Mouse (Mus musculus) MEL (cell line): ENCODE results near the gene Retreg1. TPM values are rescaled to one million over a fixed set of nuclear protein-coding genes. Genes with fewer than 3 reads are reported as not detected.

Source experiments
- DNase-seq: peaks from one replicate; pipeline ENCODE4 v3.0.0; 2011; ENCODE audit warnings: low read depth, low spot score
- H3K27ac ChIP-seq: 2 replicates; pipeline ENCODE4 v1.5.1; 2012; ENCODE audit warnings: low read depth, mild to moderate bottlenecking, control low read depth, low read length, moderate library complexity; ENCODE audit not compliant: control insufficient read depth
- H3K27me3 ChIP-seq, 2 experiments: fragments of 150-350 bp in 1 of 2; sonication (generic) in 1 of 2; 2 replicates each; pipeline ENCODE4 v1.6.1; 2012; ENCODE audit warnings: low read length in 2 of 2, mild to moderate bottlenecking in 2 of 2, improper control_type of control experiment in 1 of 2, moderate library complexity in 1 of 2; ENCODE audit not compliant: insufficient read depth in 2 of 2, control insufficient read depth in 1 of 2
- H3K36me3 ChIP-seq, 2 experiments: 2 replicates each; pipeline ENCODE4 v1.6.1; 2012 to 2014; ENCODE audit warnings: low read length in 2 of 2, improper control_type of control experiment in 1 of 2, inconsistent platforms in 1 of 2, mild to moderate bottlenecking in 1 of 2; ENCODE audit not compliant: insufficient read depth in 2 of 2, control insufficient read depth in 1 of 2
- H3K4me1 ChIP-seq, 2 experiments: fragments of 150-350 bp in 1 of 2; sonication (generic) in 1 of 2; 2 replicates each; pipeline ENCODE4 v1.6.1; 2012; ENCODE audit warnings: low read length in 2 of 2, improper control_type of control experiment in 1 of 2, mild to moderate bottlenecking in 1 of 2; ENCODE audit not compliant: insufficient read depth in 2 of 2, control insufficient read depth in 1 of 2
- H3K4me3 ChIP-seq, 2 experiments: fragments of 150-350 bp in 1 of 2; sonication (generic) in 1 of 2; 2 replicates each; pipeline ENCODE4 v1.5.1; 2012; ENCODE audit warnings: low read depth in 2 of 2, low read length in 2 of 2, mild to moderate bottlenecking in 2 of 2, moderate library complexity in 2 of 2, control low read depth in 1 of 2, improper control_type of control experiment in 1 of 2; ENCODE audit not compliant: control insufficient read depth in 1 of 2, insufficient read depth in 1 of 2
- H3K79me2 ChIP-seq: 2 replicates; pipeline ENCODE4 v1.6.1; 2012; ENCODE audit warnings: mild to moderate bottlenecking, low read length, moderate library complexity; ENCODE audit not compliant: control insufficient read depth, poor library complexity, insufficient read depth
- H3K9ac ChIP-seq: 2 replicates; pipeline ENCODE4 v1.6.1; 2012; ENCODE audit warnings: low read depth, mild to moderate bottlenecking, control low read depth, low read length, moderate library complexity; ENCODE audit not compliant: control insufficient read depth, poor library complexity, severe bottlenecking
- H3K9me3 ChIP-seq: fragments of 150-350 bp; sonication (generic); replicated peaks from 2 replicates; pipeline ENCODE4 v1.6.1; 2012; ENCODE audit warnings: mild to moderate bottlenecking, low read length, improper control_type of control experiment, moderate library complexity; ENCODE audit not compliant: insufficient read depth
- BHLHE40 ChIP-seq: IDR thresholded peaks from 2 replicates; pipeline ENCODE4 v1.6.1; 2012; ENCODE audit warnings: low read depth, mild to moderate bottlenecking, inconsistent platforms, low read length, improper control_type of control experiment, borderline replicate concordance
- CHD1 ChIP-seq: IDR thresholded peaks from 2 replicates; pipeline ENCODE4 v1.6.1; 2012; ENCODE audit warnings: low read depth, mild to moderate bottlenecking, inconsistent platforms, low read length, improper control_type of control experiment
- CTCF ChIP-seq, 3 experiments: IDR thresholded peaks in 2 of 3; conservative IDR thresholded peaks in 1 of 3; 2 replicates each; pipeline ENCODE4 v1.5.1; 2011 to 2012; ENCODE audit warnings: low read length in 3 of 3, low read depth in 2 of 3, mild to moderate bottlenecking in 2 of 3, improper control_type of control experiment in 1 of 3, inconsistent platforms in 1 of 3, mixed read lengths in 1 of 3, moderate library complexity in 1 of 3; ENCODE audit not compliant: control insufficient read depth in 1 of 3, insufficient read depth in 1 of 3, poor library complexity in 1 of 3, severe bottlenecking in 1 of 3
- EP300 ChIP-seq, 2 experiments: IDR thresholded peaks; 2 replicates each; pipeline ENCODE4 v1.6.1; 2011; ENCODE audit warnings: improper control_type of control experiment in 2 of 2, low read length in 2 of 2, low read depth in 1 of 2, mild to moderate bottlenecking in 1 of 2
- GABPA ChIP-seq: IDR thresholded peaks from 2 replicates; pipeline ENCODE4 v1.6.1; 2012; ENCODE audit warnings: low read depth, mild to moderate bottlenecking, inconsistent platforms, low read length, improper control_type of control experiment, moderate library complexity
- GATA1 ChIP-seq: IDR thresholded peaks from 2 replicates; pipeline ENCODE4 v1.6.1; 2011; ENCODE audit warnings: low read depth, low read length, improper control_type of control experiment
- HCFC1 ChIP-seq: IDR thresholded peaks from 2 replicates; pipeline ENCODE4 v1.6.1; 2012; ENCODE audit warnings: low read depth, mild to moderate bottlenecking, inconsistent platforms, low read length, improper control_type of control experiment, moderate library complexity
- MAX ChIP-seq: IDR thresholded peaks from 2 replicates; pipeline ENCODE4 v1.6.1; 2011; ENCODE audit warnings: low read length, improper control_type of control experiment
- MEF2A ChIP-seq: IDR thresholded peaks from 2 replicates; pipeline ENCODE4 v1.6.1; 2014; ENCODE audit warnings: low read depth, mild to moderate bottlenecking, inconsistent platforms, low read length, improper control_type of control experiment; ENCODE audit not compliant: poor library complexity, insufficient replicate concordance, severe bottlenecking; ENCODE audit errors: extremely low read depth
- NELFE ChIP-seq: IDR thresholded peaks from 2 replicates; pipeline ENCODE4 v1.6.1; 2011; ENCODE audit warnings: low read depth, low read length, improper control_type of control experiment
- POLR2AphosphoS5 ChIP-seq: IDR thresholded peaks from 2 replicates; pipeline ENCODE4 v1.6.1; 2012; ENCODE audit warnings: low read depth, borderline replicate concordance, mild to moderate bottlenecking, inconsistent platforms, low read length, moderate library complexity, mixed read lengths
- RAD21 ChIP-seq: IDR thresholded peaks from 2 replicates; pipeline ENCODE4 v1.6.1; 2011; ENCODE audit warnings: mild to moderate bottlenecking, low read depth, low read length, improper control_type of control experiment
- RCOR1 ChIP-seq: IDR thresholded peaks from 2 replicates; pipeline ENCODE4 v1.6.1; 2012; ENCODE audit warnings: low read depth, mild to moderate bottlenecking, inconsistent platforms, low read length, improper control_type of control experiment
- TBP ChIP-seq: IDR thresholded peaks from 2 replicates; pipeline ENCODE4 v1.8.0; 2011; ENCODE audit warnings: low read depth, low read length, improper control_type of control experiment
- TCF12 ChIP-seq: IDR thresholded peaks from 2 replicates; pipeline ENCODE4 v1.6.1; 2014; ENCODE audit warnings: low read depth, mild to moderate bottlenecking, inconsistent platforms, low read length, improper control_type of control experiment, moderate library complexity
- UBTF ChIP-seq: IDR thresholded peaks from 2 replicates; pipeline ENCODE4 v1.6.1; 2012; ENCODE audit warnings: low read depth, mild to moderate bottlenecking, inconsistent platforms, low read length, improper control_type of control experiment, moderate library complexity, borderline replicate concordance; ENCODE audit not compliant: insufficient read depth
- USF1 ChIP-seq: IDR thresholded peaks from 2 replicates; pipeline ENCODE4 v1.6.1; 2014; ENCODE audit warnings: low read depth, mild to moderate bottlenecking, inconsistent platforms, low read length, improper control_type of control experiment, moderate library complexity
- USF2 ChIP-seq, 2 experiments: IDR thresholded peaks; 2 replicates each; pipeline ENCODE4 v1.6.1; 2011 to 2012; ENCODE audit warnings: improper control_type of control experiment in 2 of 2, low read length in 2 of 2, borderline replicate concordance in 1 of 2, inconsistent platforms in 1 of 2, low read depth in 1 of 2, mild to moderate bottlenecking in 1 of 2; ENCODE audit not compliant: insufficient read depth in 1 of 2
- ZC3H11A ChIP-seq: IDR thresholded peaks from 2 replicates; pipeline ENCODE4 v1.6.1; 2012; ENCODE audit warnings: low read depth, mild to moderate bottlenecking, inconsistent platforms, low read length, improper control_type of control experiment
- ZNF384 ChIP-seq: IDR thresholded peaks from 2 replicates; pipeline ENCODE4 v1.6.1; 2012; ENCODE audit warnings: low read depth, mild to moderate bottlenecking, inconsistent platforms, low read length, improper control_type of control experiment
- polyA plus RNA-seq, 2 experiments: library from polyadenylated mRNA; stranded (reverse) in 1 of 2; unstranded in 1 of 2; fragments of >175 nt in 1 of 2; fragments of >200 nt in 1 of 2; gene quantifications; 2 replicates each; pipeline versions ENCODE4 v1.2.1 to v1.2.4; 2012; ENCODE audit warnings: low replicate concordance in 2 of 2, low read depth in 1 of 2; ENCODE audit not compliant: insufficient read length in 2 of 2, insufficient read depth in 1 of 2, missing spikeins in 1 of 2
- total RNA-seq: library from RNA; depleted of rRNA; stranded (reverse); fragments of 300-350 nt; gene quantifications from 2 replicates; pipeline ENCODE4 v1.2.3, GENCODE M21; 2012

The Retreg1 gene
- total and polyA plus RNA-seq, 3 experiments: 3.1 to 7.6 TPM; not detected in 1

DNA sequence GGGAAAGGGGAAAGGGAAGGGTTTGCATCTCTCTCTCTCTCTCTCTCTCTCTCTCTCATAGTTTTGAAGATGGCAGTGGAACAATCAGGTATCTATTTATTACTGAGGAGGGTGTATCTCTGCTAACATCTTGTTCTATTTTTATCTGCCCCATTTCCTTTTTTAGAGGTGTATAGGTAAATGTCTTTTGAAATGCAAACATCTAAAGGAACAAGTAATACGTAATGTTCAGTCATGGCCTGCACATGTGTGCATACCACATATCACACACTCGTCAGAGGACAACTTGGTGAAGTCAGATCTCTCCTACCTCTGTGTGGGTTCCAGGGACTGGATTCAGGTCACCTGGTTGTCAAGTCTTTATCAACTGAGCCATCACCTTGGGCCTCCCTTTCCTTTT, 25.8 kb upstream of the Retreg1 start:
- H3K27me3 ChIP-seq: no peaks in the 10 kb centered on the region
- no peaks in the 10 kb centered on the region for H3K36me3 ChIP-seq
- TF ChIP-seq MAX (no peak), GATA1 (no peak), MEF2A (no peak), RCOR1 (no peak), CTCF (IDR thresholded peaks at IDR 0.05 in 2 of 3, conservative IDR thresholded peaks at IDR 0.05 in 1 of 3; ENCODE audit: control insufficient read depth in 1 of 3, insufficient read depth in 1 of 3, low read depth in 2 of 3, low read length in 3 of 3, poor library complexity in 1 of 3, severe bottlenecking in 1 of 3) (no peak), TBP (no peak)
- no peak overlapping the region for H3K27ac ChIP-seq
- no peaks in the 10 kb centered on the region; the same call in 1 of the 2 replicates for H3K9me3 ChIP-seq
- H3K9ac ChIP-seq: no peak overlapping the region
- no peak overlapping the region for H3K4me3 ChIP-seq
- no peak for DNase-seq
- H3K4me1 ChIP-seq: no peaks in the 10 kb centered on the region
- no peaks in the 10 kb centered on the region for H3K79me2 ChIP-seq

- DNase-seq: no peak
- no peaks in the 10 kb centered on the region for H3K36me3 ChIP-seq
- no peak overlapping the region for H3K9ac ChIP-seq
- H3K4me1 ChIP-seq: no peaks in the 10 kb centered on the region
- TF ChIP-seq BHLHE40 (no peak), HCFC1 (no peak), ZC3H11A (no peak), EP300 (IDR thresholded peaks at IDR 0.05; ENCODE audit: low read depth in 1 of 2, low read length in 2 of 2) (no peak), RCOR1 (no peak), GABPA (no peak), UBTF (no peak), USF1 (no peak), NELFE (no peak), ZNF384 (no peak), RAD21 (no peak), TCF12 (no peak), CHD1 (no peak), POLR2AphosphoS5 (no peak), TBP (no peak), USF2 (IDR thresholded peaks at IDR 0.05; ENCODE audit: borderline replicate concordance in 1 of 2, insufficient read depth in 1 of 2, low read depth in 1 of 2, low read length in 2 of 2) (no peak), MEF2A (no peak)
- H3K4me3 ChIP-seq: no peak overlapping the region
- H3K79me2 ChIP-seq: no peaks in the 10 kb centered on the region
- H3K27me3 ChIP-seq: no peaks in the 10 kb centered on the region
- H3K9me3 ChIP-seq: no peaks in the 10 kb centered on the region; the same call in 1 of the 2 replicates
- no peak overlapping the region for H3K27ac ChIP-seq
Measured at GRCm38 (mm10) chr15:25821981-25822380, 21.0 kb upstream of the Retreg1 start.
